Mouse (Mus musculus) forelimb bud, embryonic 11.5 days (tissue): ENCODE results near the gene Dnajb13.

Experiments
- DNase-seq: peaks from one replicate; pipeline ENCODE4 v3.0.0-alpha.2; 2012; ENCODE audit warnings: low read depth, low spot score

Gene Dnajb13

DNA sequence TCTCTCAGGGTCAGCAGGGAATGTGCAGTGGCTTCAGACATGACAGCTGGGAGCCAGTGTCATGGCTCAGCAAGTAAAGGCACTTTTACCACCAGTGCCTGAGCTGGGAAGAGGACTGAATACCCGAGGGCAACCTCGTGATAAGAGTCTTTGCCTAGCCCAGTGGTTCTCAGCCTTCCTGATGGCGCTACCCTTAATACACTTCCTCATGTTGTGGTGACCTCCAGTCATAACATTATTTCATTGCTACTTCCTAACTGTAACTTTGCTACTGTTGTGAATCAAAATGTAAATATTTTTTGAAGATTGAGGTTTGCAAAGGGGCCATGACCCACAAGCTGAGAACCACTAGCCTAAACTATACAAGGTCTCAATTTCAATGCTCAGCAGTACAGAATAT lies 6.1 kb downstream of the Dnajb13 start:
- no peak for DNase-seq

- no peak for DNase-seq
Measured at GRCm38 (mm10) chr7:100506494-100506893, 8.3 kb downstream of the Dnajb13 start.

GRCm38 (mm10) chr7:100504740-100505487 lies 9.8 kb downstream of the Dnajb13 start:
- no peak for DNase-seq

DNA sequence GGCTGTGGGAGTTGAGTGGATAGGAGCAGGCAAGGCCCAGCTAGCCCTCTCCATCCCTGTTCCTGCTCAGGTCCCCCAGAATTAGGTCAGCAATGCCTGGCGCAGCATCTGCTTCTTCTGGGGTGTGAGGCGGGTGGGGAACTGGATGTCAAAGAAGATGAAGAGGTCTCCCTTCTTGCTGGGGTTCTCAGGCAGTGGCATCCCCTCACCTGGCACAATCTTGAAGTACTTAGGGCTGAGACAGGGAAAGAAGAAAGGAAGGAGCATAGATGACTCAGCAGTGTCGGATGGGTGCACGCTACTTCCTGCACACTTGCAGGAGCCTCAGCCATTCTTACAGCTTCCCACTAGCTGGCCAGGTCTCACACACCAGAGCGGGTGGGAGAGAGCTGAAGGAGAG lies 11.7 kb downstream of the Dnajb13 start:
- DNase-seq: no peak

DNA sequence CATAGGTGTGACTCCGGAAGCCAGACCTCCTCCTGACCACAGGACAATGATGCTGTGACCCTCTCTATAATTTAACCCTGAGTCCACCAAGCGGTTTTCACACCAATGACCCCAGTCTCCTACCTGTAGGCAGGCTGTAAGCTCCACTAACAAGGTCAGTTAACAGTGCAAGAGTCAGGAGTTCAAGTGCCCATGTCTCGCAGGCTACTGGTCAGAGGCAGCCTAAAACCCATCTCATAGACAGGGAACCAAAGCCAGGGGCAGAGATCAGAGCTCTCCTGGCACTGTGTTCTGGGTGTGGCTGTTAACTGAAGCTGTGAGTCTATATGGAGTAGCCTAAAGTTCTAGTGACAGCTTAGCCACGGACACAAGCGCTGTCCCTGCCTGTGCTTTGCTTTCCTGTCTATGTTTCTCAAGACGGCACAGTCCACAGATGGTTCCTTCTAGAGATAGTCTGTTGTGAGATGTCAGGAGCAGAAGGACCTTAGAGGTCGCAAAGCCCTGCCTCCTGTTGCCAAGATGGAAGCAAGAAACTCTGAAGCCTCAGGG lies 12.3 kb downstream of the Dnajb13 start:
- DNase-seq: no peak

GRCm38 (mm10) chr7:100501844-100502373 lies 12.9 kb downstream of the Dnajb13 start:
- DNase-seq: no peak

DNA sequence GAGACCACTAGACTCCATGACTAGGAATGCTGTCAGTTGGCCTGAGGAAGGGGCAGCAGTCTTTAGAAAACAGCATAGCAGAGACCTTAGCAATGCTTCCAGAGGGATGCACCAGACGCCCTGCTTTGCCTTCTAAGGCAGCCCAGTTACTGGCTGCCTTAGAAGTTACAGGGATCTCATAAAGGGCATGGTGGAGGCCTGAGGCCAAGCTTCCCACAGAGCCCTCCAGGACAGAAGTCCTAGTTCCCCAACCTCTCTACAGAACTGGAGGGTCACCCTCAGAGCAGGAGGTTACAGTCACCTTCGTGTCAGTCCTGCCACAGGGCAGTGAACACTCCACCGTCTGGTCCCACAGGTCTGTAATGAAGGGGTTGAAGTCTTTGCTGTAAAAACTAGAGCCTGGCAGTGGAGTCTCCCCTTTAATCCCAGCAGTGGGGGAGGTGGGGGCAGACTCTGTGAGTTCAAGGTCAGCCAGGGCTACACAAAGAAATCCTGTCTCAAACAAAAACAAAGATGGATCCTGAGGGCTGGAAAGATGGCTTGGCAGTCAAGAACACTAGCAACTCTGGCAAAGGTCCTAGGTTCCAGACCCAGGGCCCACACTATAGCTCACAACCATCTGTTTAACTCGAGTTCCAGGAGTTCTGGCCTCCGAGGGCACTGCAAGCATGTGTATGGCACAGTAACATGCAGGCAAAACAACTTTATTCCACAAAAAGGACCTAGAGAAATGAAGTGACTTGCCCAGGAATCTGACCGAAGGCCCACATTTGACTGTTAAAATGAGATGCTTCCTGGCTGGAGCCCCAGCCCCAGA lies 13.5 kb downstream of the Dnajb13 start:
- DNase-seq: no peak

- DNase-seq: no peak
Measured at GRCm38 (mm10) chr7:100500276-100500977, 14.3 kb downstream of the Dnajb13 start.

- DNase-seq: no peak
Measured at GRCm38 (mm10) chr7:100499465-100499864, 15.3 kb downstream of the Dnajb13 start.

DNA sequence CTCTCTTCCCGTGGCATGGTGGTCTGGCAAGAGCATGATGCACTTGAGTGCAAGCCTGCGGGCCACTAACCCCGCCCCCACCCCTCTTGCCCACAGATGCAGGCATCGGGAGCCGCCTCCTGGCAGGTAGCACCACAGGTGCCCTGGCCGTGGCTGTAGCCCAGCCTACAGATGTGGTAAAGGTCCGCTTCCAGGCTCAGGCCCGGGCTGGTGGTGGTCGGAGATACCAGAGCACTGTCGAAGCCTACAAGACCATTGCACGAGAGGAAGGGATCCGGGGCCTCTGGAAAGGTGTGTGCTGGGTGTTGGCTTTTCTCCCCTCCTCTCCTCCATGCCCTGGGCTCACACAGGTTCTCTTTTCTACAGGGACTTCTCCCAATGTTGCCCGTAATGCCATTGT lies 16.8 kb downstream of the Dnajb13 start:
- DNase-seq: no peak

DNA sequence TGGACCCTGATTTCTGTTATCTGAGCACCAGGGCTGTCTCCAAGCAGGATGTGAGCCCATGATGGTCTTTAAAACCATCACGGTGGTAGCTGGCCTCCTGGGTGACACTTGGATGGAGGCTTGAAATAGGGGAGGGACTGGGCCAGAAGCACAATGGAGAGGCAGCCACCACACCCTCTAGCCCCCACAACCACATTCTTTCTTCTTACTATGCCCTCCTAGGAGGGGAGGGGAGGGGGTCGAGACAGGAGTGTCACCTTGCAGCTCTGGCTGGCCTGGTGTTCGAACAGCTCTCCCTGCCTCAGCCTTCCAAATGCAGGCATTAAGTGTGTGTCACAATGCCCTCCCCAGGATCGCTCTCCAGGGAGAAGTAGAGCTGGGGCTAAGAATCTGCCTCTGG lies 17.4 kb downstream of the Dnajb13 start:
- no peak for DNase-seq

DNA sequence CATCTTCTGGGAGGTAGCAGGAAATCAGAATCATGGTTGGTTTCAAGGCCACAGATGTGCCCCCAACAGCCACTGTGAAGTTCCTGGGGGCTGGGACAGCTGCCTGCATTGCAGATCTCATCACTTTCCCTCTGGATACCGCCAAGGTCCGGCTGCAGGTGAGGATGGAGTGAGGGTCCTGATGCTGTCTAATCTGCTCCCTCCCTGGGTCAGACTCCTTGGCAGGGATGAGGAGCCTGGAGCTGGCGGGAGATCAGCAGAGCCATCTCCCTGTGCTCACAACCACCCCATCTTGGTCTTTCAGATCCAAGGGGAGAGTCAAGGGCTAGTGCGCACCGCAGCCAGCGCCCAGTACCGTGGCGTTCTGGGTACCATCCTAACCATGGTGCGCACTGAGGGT lies 18.0 kb downstream of the Dnajb13 start:
- DNase-seq: no peak

GRCm38 (mm10) chr7:100496371-100496770 lies 18.4 kb downstream of the Dnajb13 start:
- no peak for DNase-seq

DNA sequence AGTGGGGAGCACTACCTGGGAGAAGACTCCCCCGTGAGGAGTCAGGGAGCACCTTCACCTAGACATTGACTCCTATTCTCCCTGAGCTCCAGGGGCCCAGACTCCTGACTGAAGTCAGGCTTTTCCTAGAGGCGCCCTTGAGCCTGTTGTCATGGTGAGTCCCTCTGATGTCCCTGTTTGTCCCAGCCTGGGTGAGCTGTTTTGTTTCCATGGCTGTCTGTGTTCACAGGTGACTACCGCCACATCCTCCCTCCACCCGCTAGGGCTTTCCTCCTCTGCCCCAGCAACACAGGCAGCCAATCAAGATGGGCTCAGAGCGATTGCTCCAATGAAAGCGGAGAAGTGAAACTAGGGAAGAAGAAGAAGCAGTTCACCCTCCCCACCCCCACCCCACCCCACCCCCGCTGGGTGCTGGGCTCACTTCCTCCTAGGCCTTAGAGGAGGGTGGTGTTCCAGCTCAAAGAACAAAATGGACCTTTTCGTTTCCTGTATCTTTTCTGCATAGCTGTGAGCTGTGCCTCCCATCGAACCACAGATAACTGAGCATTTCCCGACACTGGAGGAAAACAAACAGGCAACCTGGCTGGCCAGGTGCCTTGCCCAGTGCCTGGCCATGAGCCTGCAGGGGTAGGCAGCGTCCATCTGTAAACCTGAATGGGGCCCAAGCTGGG lies 19.0 kb downstream of the Dnajb13 start:
- DNase-seq: peak; percentile 74

DNA sequence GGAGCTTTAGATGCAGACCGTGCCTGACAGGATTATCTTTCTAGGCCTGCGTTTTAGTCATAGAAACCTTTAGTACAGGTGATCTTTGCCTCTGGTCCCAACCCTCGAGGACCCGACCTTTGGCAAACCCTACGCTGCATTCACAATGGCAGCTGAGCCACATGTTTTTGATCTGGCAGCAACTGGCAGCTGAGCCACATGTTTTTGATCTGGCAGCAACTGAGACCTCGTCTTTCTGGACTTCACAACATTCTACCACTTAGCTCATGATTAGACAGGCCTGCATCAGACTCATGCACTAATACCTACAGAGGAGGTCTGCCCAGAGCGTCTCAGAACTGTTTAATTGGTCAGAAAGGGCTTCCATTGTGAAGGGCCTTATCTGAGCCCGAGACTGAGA lies 19.7 kb downstream of the Dnajb13 start:
- peak; percentile 67 for DNase-seq

DNA sequence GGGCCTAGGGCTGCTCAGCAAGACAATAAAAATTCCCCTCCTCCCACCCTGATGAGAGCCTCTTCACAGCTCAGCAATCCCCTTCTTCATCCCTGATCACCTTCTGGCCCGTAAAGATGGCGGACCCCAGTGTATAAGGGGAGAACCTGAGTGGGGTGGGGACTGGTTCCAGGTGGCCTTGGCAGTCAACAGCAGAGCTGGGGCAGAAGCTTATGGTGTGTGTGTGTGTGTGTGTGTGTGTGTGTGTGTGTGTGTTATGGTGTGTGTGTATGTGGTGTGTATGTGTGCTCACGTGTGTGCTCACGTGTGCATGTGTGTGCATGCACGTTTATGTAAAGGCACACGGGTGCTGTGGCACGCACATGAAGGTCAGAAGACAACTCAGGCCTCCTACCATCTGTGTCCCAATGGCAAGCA lies 20.3 kb downstream of the Dnajb13 start:
- DNase-seq: no peak

- DNase-seq: no peak
Measured at GRCm38 (mm10) chr7:100493484-100494414, 21.0 kb downstream of the Dnajb13 start.

GRCm38 (mm10) chr7:100493117-100493483 lies 21.7 kb downstream of the Dnajb13 start, which contains the start of gene Ucp2:
TSS of gene Ucp2 (plus strand) at chr7:100493337.
- peak; percentile 66 for DNase-seq

- no peak for DNase-seq
Measured at GRCm38 (mm10) chr7:100492391-100493116, 22.2 kb downstream of the Dnajb13 start.
